Mouse (Mus musculus) stomach, embryonic 14.5 days (tissue): ENCODE measurements around the gene Tgfbr2. TPM values are rescaled to one million over a fixed set of nuclear protein-coding genes. Genes with fewer than 3 reads are reported as not detected.

Experiments
- ATAC-seq: fragments of 200-750 bp; cut with Nextera tagmentation; 2 replicates; pipeline ENCODE4 v1.8.0; 2017; ENCODE audit warnings: low read depth, moderate TSS enrichment; ENCODE audit not compliant: insufficient number of reproducible peaks, insufficient read depth, low FRiP score
- H3K27ac ChIP-seq: fragments of 300-500 bp; sonication (generic); 2 replicates; pipeline ENCODE4 v1.5.1; 2014; ENCODE audit warnings: mild to moderate bottlenecking, low read length, moderate library complexity, mixed read lengths
- H3K27me3 ChIP-seq: fragments of 300-500 bp; sonication (generic); 2 replicates; pipeline ENCODE4 v1.6.1; 2014; ENCODE audit warnings: low read length, control low read depth, mixed read lengths; ENCODE audit not compliant: control insufficient read depth, insufficient read depth
- H3K36me3 ChIP-seq: fragments of 300-500 bp; sonication (generic); 2 replicates; pipeline ENCODE4 v1.6.1; 2014; ENCODE audit warnings: mild to moderate bottlenecking, control low read depth, low read length, moderate library complexity, mixed read lengths; ENCODE audit not compliant: control insufficient read depth, insufficient read depth
- H3K4me1 ChIP-seq: fragments of 300-500 bp; sonication (generic); 2 replicates; pipeline ENCODE4 v1.6.1; 2014; ENCODE audit warnings: low read length, control low read depth, mixed read lengths; ENCODE audit not compliant: control insufficient read depth, insufficient read depth
- H3K4me2 ChIP-seq: fragments of 300-500 bp; sonication (generic); replicated peaks from 2 replicates; pipeline ENCODE4 v1.6.1; 2014; ENCODE audit warnings: low read depth, low read length, control low read depth
- H3K4me3 ChIP-seq: fragments of 300-500 bp; sonication (generic); 2 replicates; pipeline ENCODE4 v1.5.1; 2014; ENCODE audit warnings: low read depth, low read length, control low read depth
- H3K9ac ChIP-seq: fragments of 300-500 bp; sonication (generic); replicated peaks from 2 replicates; pipeline ENCODE4 v1.6.1; 2014; ENCODE audit warnings: low read depth, mild to moderate bottlenecking, control low read depth, low read length, moderate library complexity, mixed read lengths
- H3K9me3 ChIP-seq: fragments of 300-500 bp; sonication (generic); 2 replicates; pipeline ENCODE4 v1.6.1; 2016; ENCODE audit warnings: low read depth, low read length, control low read depth; ENCODE audit not compliant: control insufficient read depth
- WGBS: fragments of 180-500 bp; shearing (Covaris S2); extraction: QIAGEN DNeasy Blood & Tissue Kit; methylation state at CpG from one replicate; pipeline ENCODE4 v1.1.7; 2014; 5-methylcytosine and 5-hydroxymethylcytosine counted together
- polyA plus RNA-seq: library from polyadenylated mRNA; unstranded; fragments of >200 nt; fragmentation: Nextera tagmentation; extraction: Ambion mirVana; gene quantifications from 2 replicates; pipeline ENCODE4 v1.2.1, GENCODE M21; 2014

Gene Tgfbr2
- polyA plus RNA-seq, 1 experiment from 2014 or later: 36.9 TPM

GRCm38 (mm10) chr9:116160860-116161259 lies 14.3 kb downstream of the Tgfbr2 start:
- ATAC-seq: no peak

GRCm38 (mm10) chr9:116160067-116160466 lies 15.1 kb downstream of the Tgfbr2 start:
- Histone ChIP-seq H3K27ac (no peak overlapping the region), H3K27me3 (no peaks in the 10 kb centered on the region), H3K4me1 (no peaks in the 10 kb centered on the region), H3K9me3 (no peaks in the 10 kb centered on the region), H3K4me2 (no peak overlapping the region), H3K9ac (no peak overlapping the region), H3K4me3 (no peak overlapping the region), H3K36me3 (peaks cover 3% of the 10 kb centered on the region)
- 88% methylated on average over 3 of the region's 3 CpGs for WGBS
- ATAC-seq: no peak

More at GRCm38 (mm10) chr9:116160860-116161259, 14.3 kb downstream of the Tgfbr2 start:
- no peak overlapping the region for H3K4me2 ChIP-seq
- WGBS: 78% methylated on average over 7 of the region's 7 CpGs
- no peak overlapping the region for H3K4me3 ChIP-seq
- H3K4me1 ChIP-seq: no peaks in the 10 kb centered on the region
- no peak overlapping the region for H3K27ac ChIP-seq
- H3K9me3 ChIP-seq: no peaks in the 10 kb centered on the region
- H3K9ac ChIP-seq: no peak overlapping the region
- no peaks in the 10 kb centered on the region for H3K27me3 ChIP-seq
- H3K36me3 ChIP-seq: no peaks in the 10 kb centered on the region; the same call in 1 of the 2 replicates

- Histone ChIP-seq H3K9ac (no peak overlapping the region), H3K4me3 (no peak overlapping the region), H3K4me1 (peaks cover 8% of the 10 kb centered on the region), H3K9me3 (no peaks in the 10 kb centered on the region), H3K36me3 (peaks cover 10% of the 10 kb centered on the region), H3K27me3 (no peaks in the 10 kb centered on the region), H3K4me2 (no peak overlapping the region), H3K27ac (no peak overlapping the region)
- 67% methylated on average over 5 of the region's 5 CpGs for WGBS
- no peak for ATAC-seq
Observed at GRCm38 (mm10) chr9:116156501-116156900, 18.7 kb downstream of the Tgfbr2 start.

- ATAC-seq: no peak
- H3K4me2 ChIP-seq: no peak overlapping the region
- 73% methylated on average over 4 of the region's 4 CpGs for WGBS
- H3K4me3 ChIP-seq: no peak overlapping the region
- H3K4me1 ChIP-seq: peaks cover 18% of the 10 kb centered on the region
- no peak overlapping the region for H3K27ac ChIP-seq
- peaks cover 10% of the 10 kb centered on the region; the same call in 1 of the 2 replicates for H3K36me3 ChIP-seq
- H3K27me3 ChIP-seq: no peaks in the 10 kb centered on the region
- H3K9ac ChIP-seq: no peak overlapping the region
- H3K9me3 ChIP-seq: no peaks in the 10 kb centered on the region
Observed at GRCm38 (mm10) chr9:116152878-116153277, 22.3 kb downstream of the Tgfbr2 start.

- H3K36me3 ChIP-seq: peaks cover 10% of the 10 kb centered on the region; the same call in 1 of the 2 replicates
- peak; percentile 66 for ATAC-seq
- H3K9me3 ChIP-seq: no peaks in the 10 kb centered on the region
- H3K4me2 ChIP-seq: no peak overlapping the region
- no peak overlapping the region for H3K4me3 ChIP-seq
- H3K4me1 ChIP-seq: peaks cover 25% of the 10 kb centered on the region
- peak overlapping the region; percentile 75 for H3K27ac ChIP-seq
- no peak overlapping the region for H3K9ac ChIP-seq
- 18% methylated on average over 7 of the region's 7 CpGs for WGBS
- H3K27me3 ChIP-seq: no peaks in the 10 kb centered on the region
Observed at GRCm38 (mm10) chr9:116150725-116151396, 24.3 kb downstream of the Tgfbr2 start.

- H3K27me3 ChIP-seq: no peaks in the 10 kb centered on the region
- H3K36me3 ChIP-seq: 0 out of 2 replicates have a peak, but pooled peaks cover 3% of the 10 kb centered on the region
- H3K9ac ChIP-seq: no peak overlapping the region
- no peaks in the 10 kb centered on the region for H3K9me3 ChIP-seq
- ATAC-seq: no peak
- no peak overlapping the region; the same call in 1 of the 2 replicates for H3K27ac ChIP-seq
- 73% methylated on average over 7 of the region's 7 CpGs for WGBS
- no peak overlapping the region for H3K4me3 ChIP-seq
- no peak overlapping the region for H3K4me2 ChIP-seq
- peaks cover 31% of the 10 kb centered on the region for H3K4me1 ChIP-seq
Observed at GRCm38 (mm10) chr9:116148809-116149208, 26.4 kb downstream of the Tgfbr2 start.

GRCm38 (mm10) chr9:116146235-116146634 lies 28.9 kb downstream of the Tgfbr2 start:
- no peaks in the 10 kb centered on the region for H3K27me3 ChIP-seq
- H3K9me3 ChIP-seq: no peaks in the 10 kb centered on the region
- H3K4me2 ChIP-seq: no peak overlapping the region
- H3K27ac ChIP-seq: peak overlapping the region; percentile 41; the same call in 1 of the 2 replicates
- no peak overlapping the region for H3K4me3 ChIP-seq
- H3K9ac ChIP-seq: no peak overlapping the region
- ATAC-seq: no peak
- H3K36me3 ChIP-seq: no peaks in the 10 kb centered on the region
- WGBS: 53% methylated on average over 9 of the region's 9 CpGs
- peaks cover 21% of the 10 kb centered on the region for H3K4me1 ChIP-seq

GRCm38 (mm10) chr9:116145231-116145641 lies 29.9 kb downstream of the Tgfbr2 start:
- no peak for ATAC-seq

More at GRCm38 (mm10) chr9:116145231-116145641, 29.9 kb downstream of the Tgfbr2 start:
- Histone ChIP-seq H3K4me1 (peaks cover 18% of the 10 kb centered on the region; the same call in 1 of the 2 replicates), H3K27ac (no peak overlapping the region; the same call in 1 of the 2 replicates), H3K4me3 (no peak overlapping the region), H3K9me3 (no peaks in the 10 kb centered on the region), H3K27me3 (no peaks in the 10 kb centered on the region), H3K4me2 (no peak overlapping the region), H3K9ac (no peak overlapping the region), H3K36me3 (no peaks in the 10 kb centered on the region)
- WGBS: 19% methylated on average over 10 of the region's 10 CpGs
